Mouse (Mus musculus): ENCODE results near the gene Nsmce4a. TPM values are rescaled to one million over a fixed set of nuclear protein-coding genes. Genes with fewer than 3 reads are reported as not detected.

The Nsmce4a gene
- total and polyA plus RNA-seq, 3 experiments = 117 to 134 (median 129) TPM

DNA sequence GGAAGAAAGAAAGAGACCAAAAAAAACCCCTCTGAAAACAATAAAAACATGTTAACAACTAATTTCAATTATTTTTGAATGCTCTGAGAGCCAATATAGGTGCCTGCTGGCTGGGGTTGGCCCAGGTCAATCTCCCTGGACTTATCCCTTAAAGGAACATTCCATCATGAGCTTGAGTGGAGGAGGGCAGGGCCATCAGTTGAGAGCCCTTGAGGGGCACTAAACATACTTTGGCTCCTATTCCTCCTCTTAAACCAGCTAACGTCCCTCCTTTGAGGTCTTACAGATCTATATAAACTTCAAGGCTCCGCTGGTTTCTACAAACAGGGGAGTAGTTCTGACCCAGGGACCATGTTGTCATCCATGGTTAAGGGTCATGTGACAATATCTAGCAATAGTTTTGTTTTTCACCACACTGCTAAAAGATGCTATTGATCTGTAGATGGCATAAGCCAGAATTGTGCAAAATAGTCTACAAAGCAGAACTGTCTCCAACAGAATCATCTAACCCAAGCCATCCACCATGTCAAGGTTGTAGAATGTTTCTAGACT is 13.7 kb upstream of the Nsmce4a start:
- TF ChIP-seq EP300 (IDR thresholded peaks at IDR 0.05; ENCODE audit: low read depth in 1 of 2, low read length in 2 of 2) (no peak), USF1 (IDR thresholded peaks at IDR 0.05; ENCODE audit: low read depth, low read length) (no peak), MXI1 (IDR thresholded peaks at IDR 0.05; ENCODE audit: low read depth, low read length) (no peak), POLR2A (IDR thresholded peaks at IDR 0.05; ENCODE audit: control insufficient read depth in 1 of 2, insufficient read depth in 1 of 2, low read depth in 1 of 2, low read length in 2 of 2, poor library complexity in 1 of 2) (no peak), BHLHE40 (IDR thresholded peaks at IDR 0.05; ENCODE audit: borderline replicate concordance, low read depth, low read length) (no peak)
- H3K27me3 ChIP-seq (ENCODE audit: control insufficient read depth in 1 of 2, insufficient read depth in 2 of 2, low read length in 2 of 2) = peaks cover 3 to 10% of the 10 kb centered on the region in 2 experiments
- H3K9me3 ChIP-seq (replicated peaks; ENCODE audit: insufficient read depth, low read length) = no peaks in the 10 kb centered on the region
- no peak overlapping the region for H3K9ac ChIP-seq (ENCODE audit: control insufficient read depth, low read depth, low read length, poor library complexity, severe bottlenecking)
- H3K36me3 ChIP-seq (ENCODE audit: control insufficient read depth in 1 of 2, insufficient read depth in 2 of 2, low read length in 2 of 2) = no peaks in the 10 kb centered on the region
- H3K27ac ChIP-seq (ENCODE audit: control insufficient read depth, low read depth, low read length) = no peak overlapping the region
- no peaks in the 10 kb centered on the region for H3K4me1 ChIP-seq (ENCODE audit: control insufficient read depth in 1 of 2, insufficient read depth in 2 of 2, low read length in 2 of 2)
- H3K4me3 ChIP-seq (ENCODE audit: control insufficient read depth in 1 of 2, insufficient read depth in 1 of 2, low read depth in 2 of 2, low read length in 2 of 2) = no peak overlapping the region
- no peak for DNase-seq (ENCODE audit: low read depth, low spot score)
- no peaks in the 10 kb centered on the region for H3K79me2 ChIP-seq (ENCODE audit: control insufficient read depth, insufficient read depth, low read length, poor library complexity)

- Histone ChIP-seq H3K79me2 (ENCODE audit: control insufficient read depth, insufficient read depth, low read length, poor library complexity) (no peaks in the 10 kb centered on the region), H3K27me3 (ENCODE audit: control insufficient read depth in 1 of 2, insufficient read depth in 2 of 2, low read length in 2 of 2) (no peaks in the 10 kb centered on the region), H3K4me1 (ENCODE audit: control insufficient read depth in 1 of 2, insufficient read depth in 2 of 2, low read length in 2 of 2) (peaks cover 3 to 4% of the 10 kb centered on the region in 2 experiments; a peak in 2 of 4 replicates), H3K4me3 (ENCODE audit: control insufficient read depth in 1 of 2, insufficient read depth in 1 of 2, low read depth in 2 of 2, low read length in 2 of 2) (no peak overlapping the region), H3K9me3 (replicated peaks; ENCODE audit: insufficient read depth, low read length) (no peaks in the 10 kb centered on the region), H3K36me3 (ENCODE audit: control insufficient read depth in 1 of 2, insufficient read depth in 2 of 2, low read length in 2 of 2) (peaks cover 0 to 4% of the 10 kb centered on the region in 2 experiments; a peak in 2 of 4 replicates), H3K9ac (ENCODE audit: control insufficient read depth, low read depth, low read length, poor library complexity, severe bottlenecking) (no peak overlapping the region), H3K27ac (ENCODE audit: control insufficient read depth, low read depth, low read length) (no peak overlapping the region)
- no peak for TF ChIP-seq POLR2AphosphoS5 (IDR thresholded peaks at IDR 0.05; ENCODE audit: borderline replicate concordance, low read depth, low read length)
- no peak for TF ChIP-seq BHLHE40 (IDR thresholded peaks at IDR 0.05; ENCODE audit: borderline replicate concordance, low read depth, low read length)
- TF ChIP-seq ZNF384 (IDR thresholded peaks at IDR 0.05; ENCODE audit: low read depth, low read length) = no peak
- no peak for TF ChIP-seq EP300 (IDR thresholded peaks at IDR 0.05; ENCODE audit: low read depth in 1 of 2, low read length in 2 of 2)
- TF ChIP-seq MAZ (IDR thresholded peaks at IDR 0.05; ENCODE audit: low read depth, low read length) = no peak
- TF ChIP-seq GABPA (IDR thresholded peaks at IDR 0.05; ENCODE audit: low read depth, low read length) = no peak
- TF ChIP-seq SIN3A (IDR thresholded peaks at IDR 0.05; ENCODE audit: low read length) = no peak
- no peak for TF ChIP-seq ETS1 (IDR thresholded peaks at IDR 0.05; ENCODE audit: low read depth, low read length)
- TF ChIP-seq MYC (IDR thresholded peaks at IDR 0.05; ENCODE audit: low read depth, low read length) = no peak
- no peak for TF ChIP-seq TAL1 (IDR thresholded peaks at IDR 0.05; ENCODE audit: low read length)
- TF ChIP-seq ZMIZ1 (IDR thresholded peaks at IDR 0.05; ENCODE audit: low read depth, low read length) = no peak
- TF ChIP-seq TCF12 (IDR thresholded peaks at IDR 0.05; ENCODE audit: low read depth, low read length) = no peak
- TF ChIP-seq JUND (IDR thresholded peaks at IDR 0.05; ENCODE audit: low read depth, low read length) = no peak
- TF ChIP-seq MYB (IDR thresholded peaks at IDR 0.05; ENCODE audit: low read depth, low read length) = no peak
- no peak for TF ChIP-seq MAX (IDR thresholded peaks at IDR 0.05; ENCODE audit: low read length)
- TF ChIP-seq NRF1 (IDR thresholded peaks at IDR 0.05; ENCODE audit: insufficient read depth, low read depth, low read length, poor library complexity, severe bottlenecking) = no peak
- no peak for TF ChIP-seq ZC3H11A (IDR thresholded peaks at IDR 0.05; ENCODE audit: low read depth, low read length)
- no peak for TF ChIP-seq POLR2A (IDR thresholded peaks at IDR 0.05; ENCODE audit: control insufficient read depth in 1 of 2, insufficient read depth in 1 of 2, low read depth in 1 of 2, low read length in 2 of 2, poor library complexity in 1 of 2)
- DNase-seq (ENCODE audit: low read depth, low spot score) = no peak
Observed at GRCm38 (mm10) chr7:130578607-130579006, 5.7 kb upstream of the Nsmce4a start.

Data from MEL (cell line).